Mouse (Mus musculus) lung, adult 2 months (tissue): ENCODE data around the gene Sh3bp5.

Experiments used
- CTCF ChIP-seq: fragments of 200-500 bp; IDR thresholded peaks from 2 replicates; pipeline ENCODE4 v1.5.1; 2011; ENCODE audit warnings: mild to moderate bottlenecking, low read length, control low read depth; ENCODE audit not compliant: insufficient read depth
- POLR2A ChIP-seq: fragments of 200-500 bp; IDR thresholded peaks from 2 replicates; pipeline ENCODE4 v1.6.1; 2011; ENCODE audit warnings: low read depth, mild to moderate bottlenecking, control low read depth, low read length, borderline replicate concordance; ENCODE audit errors: extremely low read depth

DNA sequence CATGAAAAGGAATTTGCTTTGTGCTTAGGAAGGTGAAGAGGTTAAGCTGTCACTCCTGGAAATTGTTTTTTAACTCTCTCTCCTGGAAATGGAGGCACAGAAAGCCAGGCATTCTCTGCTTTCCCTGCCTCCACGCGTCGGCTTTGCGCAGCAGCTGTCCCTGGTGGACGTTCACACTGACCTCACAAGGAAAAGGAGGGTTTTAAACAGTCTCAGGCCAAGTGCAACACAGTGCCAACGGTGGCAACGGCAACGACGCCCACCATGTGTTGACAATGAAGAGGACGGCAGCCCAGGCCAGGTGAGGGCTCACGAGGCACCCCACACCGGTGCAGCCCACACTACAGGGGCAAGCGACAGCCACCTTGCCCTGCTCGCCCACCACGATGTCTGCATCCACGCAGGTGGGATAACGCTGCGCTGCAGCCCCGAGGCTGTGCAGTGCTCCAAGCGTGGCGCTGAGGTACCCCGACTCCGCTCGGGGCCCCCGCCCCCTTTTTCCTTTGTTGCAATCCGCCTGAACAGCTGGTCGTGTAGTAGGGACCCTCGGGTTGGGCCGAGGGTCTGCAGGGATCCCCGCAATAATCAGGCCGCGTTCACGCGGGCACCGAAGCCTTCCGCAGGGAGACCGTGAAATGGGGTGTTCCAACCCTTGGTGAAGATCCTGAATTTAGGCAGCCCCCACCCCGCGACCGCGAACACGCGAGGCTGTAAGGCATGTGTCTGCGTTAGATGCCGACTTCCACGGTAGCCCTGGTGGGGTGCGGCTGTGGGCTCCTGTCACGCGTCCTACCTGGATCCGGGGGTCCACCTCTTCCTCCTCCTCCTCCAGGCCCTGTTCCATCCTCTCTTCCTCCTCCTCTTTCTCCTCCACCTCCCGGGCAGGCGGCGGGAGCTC, 611 bp downstream of the Sh3bp5 start:
- TF ChIP-seq CTCF: 0 out of 2 replicates have a peak, but pooled peaks have one; percentile 21
- TF ChIP-seq POLR2A: no peak
